Mouse (Mus musculus) limb, embryonic 14.5 days (tissue): ENCODE data around the gene Tmc8. TPM values are rescaled to one million over a fixed set of nuclear protein-coding genes. Genes with fewer than 3 reads are reported as not detected.
A peak's percentile ranks its signal among the peaks of the same experiment; 100 is the strongest.
"Not testable (repeated sequence)": the region's sequence is repeated elsewhere in the genome, so short reads cannot be mapped to it uniquely, and the experiment has no call there.

Source experiments
- ATAC-seq: fragments of 200-750 bp; cut with Nextera tagmentation; 2 replicates; pipeline ENCODE4 v1.8.0; 2017; ENCODE audit warnings: low read depth, moderate number of reproducible peaks, moderate TSS enrichment; ENCODE audit not compliant: low FRiP score
- DNase-seq: peaks from one replicate; pipeline ENCODE4 v3.0.0-alpha.2; 2015; ENCODE audit warnings: low spot score
- H3K27ac ChIP-seq: fragments of 300-500 bp; sonication (generic); replicated peaks from 2 replicates; pipeline ENCODE4 v1.5.1; 2014; ENCODE audit warnings: low read depth, mild to moderate bottlenecking, low read length, moderate library complexity, mixed read lengths
- H3K27me3 ChIP-seq: fragments of 300-500 bp; sonication (generic); 2 replicates; pipeline ENCODE4 v1.6.1; 2014; ENCODE audit warnings: low read length, mixed read lengths; ENCODE audit not compliant: control insufficient read depth, insufficient read depth
- H3K36me3 ChIP-seq: fragments of 300-500 bp; sonication (generic); 2 replicates; pipeline ENCODE4 v1.6.1; 2014; ENCODE audit warnings: mild to moderate bottlenecking, low read length, moderate library complexity, mixed read lengths; ENCODE audit not compliant: control insufficient read depth, insufficient read depth
- H3K4me1 ChIP-seq: fragments of 300-500 bp; sonication (generic); 2 replicates; pipeline ENCODE4 v1.6.1; 2014; ENCODE audit warnings: antibody characterized with exemption, low read length, mixed read lengths; ENCODE audit not compliant: control insufficient read depth, insufficient read depth
- H3K4me2 ChIP-seq: fragments of 300-500 bp; sonication (generic); replicated peaks from 2 replicates; pipeline ENCODE4 v1.6.1; 2014; ENCODE audit warnings: low read depth, mild to moderate bottlenecking, low read length, moderate library complexity; ENCODE audit not compliant: severe bottlenecking
- H3K4me3 ChIP-seq: fragments of 300-500 bp; sonication (generic); replicated peaks from 2 replicates; pipeline ENCODE4 v1.5.1; 2014; ENCODE audit warnings: low read length
- H3K9ac ChIP-seq: fragments of 300-500 bp; sonication (generic); 2 replicates; pipeline ENCODE4 v1.6.1; 2014; ENCODE audit warnings: mild to moderate bottlenecking, low read depth, low read length, moderate library complexity; ENCODE audit not compliant: severe bottlenecking
- H3K9me3 ChIP-seq: fragments of 300-500 bp; sonication (generic); 2 replicates; pipeline ENCODE4 v1.6.1; 2016; ENCODE audit warnings: low read length; ENCODE audit not compliant: control insufficient read depth
- POLR2A ChIP-seq: fragments of 200-500 bp; IDR thresholded peaks from 2 replicates; pipeline ENCODE4 v1.8.0; 2012; ENCODE audit warnings: inconsistent platforms, mild to moderate bottlenecking, moderate library complexity, borderline replicate concordance; ENCODE audit not compliant: insufficient read depth, insufficient read length; ENCODE audit errors: extremely low read depth
- WGBS: fragments of 180-500 bp; shearing (Covaris S2); extraction: QIAGEN DNeasy Blood & Tissue Kit; methylation state at CpG from one replicate; pipeline ENCODE4 v1.1.7; 2014; 5-methylcytosine and 5-hydroxymethylcytosine counted together
- polyA plus RNA-seq, 2 experiments: library from polyadenylated mRNA; depleted of rRNA in 1 of 2; stranded (reverse) in 1 of 2; unstranded in 1 of 2; fragments of >200 nt; fragmentation: Nextera tagmentation in 1 of 2; extraction: Ambion mirVana in 1 of 2; gene quantifications; 2 replicates each; pipeline versions ENCODE4 v1.2.1 to v1.2.3; 2012 to 2014

Gene Tmc8
- polyA plus RNA-seq, 2 experiments = 1.1 to 3.1 TPM

GRCm38 (mm10) chr11:117781199-117781821 lies 566 bp upstream of the Tmc8 start:
- peaks cover 8% of the 10 kb centered on the region; the same call in 1 of the 2 replicates for H3K36me3 ChIP-seq
- H3K4me2 ChIP-seq = peak overlapping the region; percentile 98
- no peaks in the 10 kb centered on the region for H3K27me3 ChIP-seq
- H3K9me3 ChIP-seq = no peaks in the 10 kb centered on the region
- TF ChIP-seq POLR2A = no peak
- WGBS = 19% methylated on average over 18 of the region's 18 CpGs
- no peak for DNase-seq
- ATAC-seq = no peak
- no peak overlapping the region for H3K9ac ChIP-seq
- peak overlapping the region; percentile 52 for H3K4me3 ChIP-seq
- H3K4me1 ChIP-seq = peaks cover 35% of the 10 kb centered on the region
- peak overlapping the region; percentile 65 for H3K27ac ChIP-seq

GRCm38 (mm10) chr11:117782705-117783034 lies 794 bp downstream of the Tmc8 start:
- DNase-seq (no peak), ATAC-seq (no peak)
- Histone ChIP-seq H3K9me3 (no peaks in the 10 kb centered on the region), H3K9ac (peak overlapping the region; percentile 52; the same call in 1 of the 2 replicates), H3K27me3 (no peaks in the 10 kb centered on the region), H3K4me2 (peak overlapping the region; percentile 56), H3K4me1 (peaks cover 35% of the 10 kb centered on the region), H3K4me3 (peak overlapping the region; percentile 25), H3K27ac (no peak overlapping the region), H3K36me3 (peaks cover 8% of the 10 kb centered on the region; the same call in 1 of the 2 replicates)
- TF ChIP-seq POLR2A = no peak
- WGBS = 60% methylated on average over 9 of the region's 9 CpGs

DNA sequence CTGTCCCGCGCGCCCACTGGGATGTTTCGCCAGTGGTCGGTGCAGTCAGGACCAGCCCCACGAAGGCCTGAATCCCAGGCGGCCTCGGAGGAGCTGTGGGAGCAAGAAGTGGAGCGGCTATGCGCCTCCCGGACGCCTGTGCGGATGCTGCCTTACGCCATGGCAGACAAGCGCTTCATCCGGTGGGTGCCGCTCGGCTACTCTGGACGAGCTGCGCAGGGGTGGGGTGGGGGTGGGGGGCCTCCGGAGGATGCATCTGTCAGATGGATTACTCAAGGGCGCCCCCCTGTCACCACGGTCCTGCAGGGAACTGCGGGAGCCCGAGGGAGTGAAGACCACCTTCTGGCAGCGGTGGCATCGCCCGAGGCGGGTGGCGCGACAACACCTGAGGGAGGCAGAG lies 1.2 kb downstream of the Tmc8 start:
- Histone ChIP-seq H3K4me1 (peaks cover 35% of the 10 kb centered on the region), H3K4me2 (peak overlapping the region; percentile 56), H3K4me3 (peak overlapping the region; percentile 25), H3K27me3 (no peaks in the 10 kb centered on the region), H3K36me3 (peaks cover 4% of the 10 kb centered on the region; the same call in 1 of the 2 replicates), H3K9ac (peak overlapping the region; percentile 52; the same call in 1 of the 2 replicates), H3K9me3 (no peaks in the 10 kb centered on the region), H3K27ac (no peak overlapping the region)
- ATAC-seq (no peak), DNase-seq (no peak)
- no peak for TF ChIP-seq POLR2A
- WGBS = 4% methylated on average over 27 of the region's 31 CpGs

DNA sequence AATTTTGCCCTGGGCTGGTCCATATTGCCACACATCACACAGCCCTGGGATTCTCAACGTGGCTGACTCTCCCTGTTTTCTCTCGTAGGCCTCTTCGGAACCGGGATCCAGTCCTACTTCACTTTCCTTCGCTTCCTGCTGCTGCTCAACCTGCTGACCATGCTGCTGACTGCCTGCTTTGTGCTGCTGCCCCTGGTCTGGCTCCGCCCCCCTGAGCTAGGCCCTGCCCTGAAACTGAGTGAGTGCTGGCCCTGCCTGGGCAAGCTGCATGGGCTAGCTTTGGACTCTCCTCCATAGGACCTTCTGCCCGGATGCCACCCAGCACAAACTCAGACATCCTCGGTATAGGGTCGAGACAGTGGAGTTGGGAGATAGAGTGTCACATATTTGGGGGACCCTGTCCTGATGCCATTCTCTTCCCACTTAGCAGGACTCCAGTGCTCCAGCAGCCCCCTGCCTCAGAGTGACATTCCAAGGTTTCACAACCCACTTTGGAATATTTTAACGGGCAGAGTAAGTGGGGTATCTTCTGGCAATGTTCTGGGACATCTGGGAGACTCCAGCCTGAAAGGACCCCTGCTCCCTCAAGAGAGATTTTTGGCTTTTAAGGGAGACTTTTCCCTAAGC lies 1.9 kb downstream of the Tmc8 start:
- H3K9ac ChIP-seq = peak overlapping the region; percentile 52; the same call in 1 of the 2 replicates
- H3K4me2 ChIP-seq = peak overlapping the region; percentile 56
- WGBS = 35% methylated on average over 10 of the region's 10 CpGs
- ATAC-seq (no peak), DNase-seq (no peak)
- H3K4me1 ChIP-seq = peaks cover 33% of the 10 kb centered on the region
- no peak for TF ChIP-seq POLR2A
- no peaks in the 10 kb centered on the region for H3K9me3 ChIP-seq
- no peaks in the 10 kb centered on the region for H3K27me3 ChIP-seq
- H3K36me3 ChIP-seq = no peaks in the 10 kb centered on the region
- peak overlapping the region; percentile 25 for H3K4me3 ChIP-seq
- no peak overlapping the region for H3K27ac ChIP-seq

- Histone ChIP-seq H3K4me2 (no peak overlapping the region), H3K9me3 (no peaks in the 10 kb centered on the region), H3K9ac (no peak overlapping the region), H3K4me1 (peaks cover 14% of the 10 kb centered on the region), H3K36me3 (no peaks in the 10 kb centered on the region), H3K4me3 (no peak overlapping the region), H3K27ac (no peak overlapping the region), H3K27me3 (no peaks in the 10 kb centered on the region)
- TF ChIP-seq POLR2A = no peak
- ATAC-seq = no peak
- WGBS = 10% methylated on average over 10 of the region's 10 CpGs
- no peak for DNase-seq
Observed at GRCm38 (mm10) chr11:117786294-117786693, 4.4 kb downstream of the Tmc8 start.

GRCm38 (mm10) chr11:117788481-117788880 lies 6.6 kb downstream of the Tmc8 start:
- H3K9me3 ChIP-seq, H3K27ac ChIP-seq, H3K27me3 ChIP-seq, ATAC-seq, DNase-seq, H3K36me3 ChIP-seq, H3K4me2 ChIP-seq, H3K4me3 ChIP-seq, H3K9ac ChIP-seq: not testable (repeated sequence)
- 74% methylated on average over 7 of the region's 7 CpGs for WGBS
- H3K4me1 ChIP-seq = peaks cover 11% of the 10 kb centered on the region
